Mouse (Mus musculus): ENCODE data around the gene Smpd1.
A peak's percentile ranks its signal among the peaks of the same experiment; 100 is the strongest.

Gene Smpd1

DNA sequence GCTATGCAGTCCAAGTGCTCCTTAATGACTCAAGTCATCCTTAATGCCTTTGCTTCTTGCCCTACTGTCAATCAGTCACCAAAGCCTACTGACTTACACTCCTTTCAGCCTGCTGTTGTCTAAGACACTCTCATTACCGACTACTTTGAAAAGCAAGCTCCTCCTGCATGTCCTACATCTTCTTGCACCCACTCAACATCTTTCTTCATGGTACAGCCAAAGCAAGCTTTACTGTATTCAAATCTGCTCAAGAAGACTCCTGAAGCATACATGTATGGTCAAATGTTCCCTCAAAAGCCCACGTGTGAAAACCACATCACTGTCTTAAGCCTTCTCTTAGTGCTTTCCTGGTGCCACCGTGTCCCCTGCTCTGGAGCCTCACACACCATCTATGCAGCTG is 9.2 kb downstream of the Smpd1 start:
- no peak for DNase-seq

DNA sequence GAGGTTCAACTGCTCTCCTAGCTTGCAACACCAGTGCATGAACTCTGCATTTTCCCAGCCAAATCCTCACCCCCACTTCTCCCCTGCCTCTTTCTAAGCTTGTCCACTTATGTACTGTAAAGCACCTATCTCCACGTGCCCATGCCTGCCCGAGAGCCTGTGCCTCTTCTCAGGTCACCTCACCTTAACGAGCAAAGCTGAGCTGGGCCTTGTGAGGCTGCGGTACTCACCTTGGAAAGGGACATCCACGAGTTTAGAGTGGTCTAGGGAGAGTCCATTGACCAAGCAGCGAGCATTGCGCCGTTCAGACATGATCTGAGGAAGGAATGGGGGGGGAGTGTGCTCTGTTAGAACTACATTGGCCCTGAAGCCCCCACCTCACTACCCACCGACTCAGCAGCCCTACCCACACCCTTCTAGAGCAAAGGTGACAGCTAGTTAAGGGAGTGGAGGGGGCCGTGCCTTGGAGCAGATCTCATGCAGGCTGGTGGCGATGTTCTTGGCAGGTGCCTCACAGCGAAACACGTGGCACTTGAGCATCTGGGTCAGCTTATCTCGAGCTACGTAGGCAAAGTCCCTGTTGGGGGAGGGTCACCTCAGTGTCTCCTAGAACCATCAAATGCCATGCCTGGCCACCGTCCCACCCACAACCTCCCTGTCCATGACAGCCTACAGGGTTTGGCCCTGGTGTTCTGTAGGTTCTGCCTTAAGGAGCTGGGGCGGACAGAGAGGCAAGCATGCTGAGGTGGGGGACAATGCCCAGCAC is 11.1 kb downstream of the Smpd1 start:
- peak; percentile 49 to 60 for DNase-seq

DNA sequence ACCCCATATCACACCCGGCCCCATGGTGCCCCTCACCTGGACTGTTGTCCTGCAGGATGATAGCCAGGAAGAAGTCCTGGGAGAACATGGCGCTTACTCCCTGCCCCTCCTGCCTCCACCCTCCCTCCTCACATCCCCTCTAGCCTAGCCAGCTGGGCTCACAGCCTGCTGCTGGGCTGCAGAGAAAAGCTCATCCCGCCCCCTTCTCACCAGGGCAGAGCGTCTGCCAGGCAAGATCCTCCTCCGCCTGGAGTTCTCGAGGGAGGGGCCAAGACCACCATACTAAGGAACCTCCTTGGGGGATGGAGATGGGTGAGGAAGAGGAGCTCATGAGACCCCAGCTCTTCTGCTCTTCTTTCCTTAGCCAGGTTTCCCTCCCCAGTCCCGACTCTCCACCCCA is 14.4 kb downstream of the Smpd1 start:
- DNase-seq, result peak; percentile 88 to 93

DNA sequence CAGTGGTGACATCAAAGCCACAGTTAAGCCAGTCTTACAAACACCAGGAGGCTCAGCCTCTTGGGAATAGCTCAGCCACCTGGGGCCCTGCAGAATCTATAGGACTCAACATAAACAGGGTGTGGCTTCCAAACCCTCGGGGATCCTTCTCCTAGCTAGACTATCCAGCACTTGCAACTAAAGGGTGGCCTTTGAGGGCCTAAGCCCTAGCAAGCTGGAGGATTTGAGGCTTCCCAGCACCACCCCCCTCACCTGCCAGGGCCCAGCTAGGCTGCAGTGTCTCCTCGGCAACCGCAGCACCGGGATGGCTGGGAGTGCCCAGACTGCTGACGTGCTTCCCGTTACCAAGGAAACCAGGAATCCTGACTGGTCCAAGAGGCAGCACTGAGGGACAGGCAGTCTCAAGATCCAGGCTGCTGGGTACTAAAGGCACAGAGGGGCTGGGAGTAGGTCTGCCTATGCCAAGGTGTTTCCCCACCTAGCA is 14.9 kb downstream of the Smpd1 start:
- DNase-seq, result peak; percentile 91 to 94

DNA sequence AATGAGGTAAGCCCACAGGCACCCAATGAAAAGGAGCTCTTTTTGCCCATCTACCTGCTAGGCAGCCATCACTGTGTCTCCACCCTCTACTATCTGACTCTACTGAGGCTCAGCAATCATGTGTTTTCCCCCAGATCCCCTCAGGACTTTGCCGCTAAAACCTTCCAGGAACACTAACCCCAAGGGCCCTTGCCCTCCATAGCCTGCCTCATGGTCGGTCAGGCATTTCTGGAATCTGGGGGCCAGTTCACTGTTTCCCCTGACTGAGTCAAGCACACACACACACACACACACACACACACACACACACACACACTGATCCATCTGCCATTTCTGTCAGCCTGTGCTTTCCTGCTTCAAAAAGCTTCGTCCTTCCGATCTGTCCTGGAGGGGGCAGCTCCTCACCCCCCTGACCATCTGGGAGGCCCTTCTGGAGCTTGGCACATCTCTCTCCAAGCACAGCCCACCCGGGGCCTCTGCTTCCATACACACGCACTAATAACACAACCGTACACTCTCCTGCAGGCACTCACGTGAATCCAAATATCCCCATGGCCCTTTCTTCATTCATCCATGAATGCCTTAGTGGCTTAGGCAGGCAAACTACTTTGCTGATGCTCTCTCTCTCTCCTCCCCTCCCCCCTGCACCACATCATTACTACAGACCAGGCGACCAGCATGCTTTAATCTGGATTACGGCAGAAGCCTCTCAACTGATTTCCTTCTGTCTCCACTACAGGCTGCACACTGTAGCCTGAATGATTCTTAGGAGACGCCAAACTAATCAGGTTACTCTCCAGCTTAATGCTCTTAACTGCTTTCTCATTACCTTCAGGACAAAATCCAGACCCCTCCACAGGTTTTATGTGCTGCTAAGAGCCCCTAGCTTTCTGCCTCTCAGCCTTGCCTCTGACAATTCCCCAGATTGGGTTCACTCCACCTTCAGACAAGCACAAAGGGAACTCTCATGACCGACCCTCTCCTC is 15.6 kb downstream of the Smpd1 start:
- peak; percentile 94 to 96 for DNase-seq

DNA sequence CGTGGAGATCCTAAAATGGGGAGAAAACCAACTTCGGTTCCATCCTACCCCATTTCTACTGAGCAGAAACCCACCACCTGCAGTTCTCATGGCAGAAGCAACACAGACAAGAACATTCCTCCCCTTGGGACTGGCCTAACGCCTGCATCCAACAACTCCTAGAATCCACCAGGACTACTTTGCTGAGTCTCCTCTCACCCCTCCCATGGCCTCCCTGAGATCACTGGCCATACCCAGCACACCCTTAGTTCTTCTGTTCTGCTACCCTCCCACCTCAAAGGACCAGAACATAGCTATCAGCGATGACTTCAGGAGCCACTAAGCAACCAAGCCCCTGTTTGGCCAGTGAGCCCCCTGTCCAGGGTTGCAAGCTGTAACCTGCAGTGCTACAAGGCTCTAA is 16.6 kb downstream of the Smpd1 start:
- peak; percentile 48 to 53 for DNase-seq

DNA sequence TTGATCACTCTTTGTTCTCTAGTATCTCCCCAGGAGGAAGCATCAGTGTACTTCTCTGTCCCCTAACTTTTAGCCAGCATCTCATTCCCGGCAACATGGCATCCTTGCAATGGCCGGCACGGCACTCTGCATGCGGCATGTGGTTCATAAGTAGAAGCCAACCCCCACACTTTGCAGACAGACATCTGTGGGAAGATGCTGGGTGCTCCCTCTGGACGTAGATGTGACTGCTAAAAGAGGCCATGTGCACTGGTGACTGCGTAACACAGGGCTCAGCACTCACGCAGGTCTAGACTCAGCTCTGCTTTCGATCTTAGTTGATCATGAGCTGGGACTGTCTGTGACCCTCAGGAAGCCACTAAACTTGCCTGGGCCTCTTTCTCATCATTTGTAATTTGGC is 18.8 kb downstream of the Smpd1 start:
- DNase-seq, result peak; percentile 14 to 19

DNA sequence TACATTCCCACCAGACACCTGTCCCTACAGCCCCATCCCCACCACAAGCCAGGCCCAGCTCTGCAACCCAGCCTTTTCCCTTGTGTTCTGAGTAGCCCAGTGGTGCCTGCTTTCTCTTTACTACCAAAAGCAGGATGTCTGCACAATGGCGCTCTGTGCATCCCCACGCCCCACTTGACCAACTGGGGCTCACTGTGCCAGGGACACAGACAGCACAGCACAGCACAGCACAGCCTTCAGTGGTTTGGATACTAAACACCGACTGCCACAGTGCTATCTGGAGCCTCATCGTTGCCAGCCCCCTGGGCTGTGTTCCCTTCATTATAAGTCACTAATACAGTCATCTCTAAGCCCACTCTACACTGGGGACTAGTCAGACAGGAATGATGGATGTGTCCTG is 20.4 kb downstream of the Smpd1 start:
- peak; percentile 17 to 26 for DNase-seq

DNA sequence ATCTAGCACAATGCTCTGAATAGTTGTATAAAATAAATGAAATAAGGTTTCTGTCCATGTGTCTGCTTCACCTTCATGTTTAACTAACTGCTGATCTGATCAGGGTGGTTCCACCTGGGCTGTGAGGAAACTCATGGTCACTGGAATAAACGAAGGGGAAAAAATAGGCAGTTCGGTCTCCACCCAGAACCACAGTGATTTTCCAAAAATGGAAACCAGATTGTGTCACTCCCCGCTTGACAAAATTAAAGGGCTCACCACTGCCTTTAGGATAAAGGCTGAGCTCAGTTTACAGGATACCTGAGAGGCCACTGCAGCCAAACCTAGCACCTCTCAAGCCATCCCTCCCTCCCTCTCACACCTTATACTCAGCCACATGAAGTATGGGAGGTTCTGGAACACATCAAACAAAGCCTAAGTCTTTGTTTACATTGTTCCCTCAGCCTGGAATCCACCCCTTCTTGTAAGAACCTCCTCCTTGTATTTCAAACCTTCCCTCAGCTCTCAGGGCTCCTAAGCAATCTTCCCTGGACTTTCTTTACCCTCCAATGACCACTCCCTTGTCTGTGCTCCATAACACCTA is 22.1 kb downstream of the Smpd1 start:
- no peak for DNase-seq

DNA sequence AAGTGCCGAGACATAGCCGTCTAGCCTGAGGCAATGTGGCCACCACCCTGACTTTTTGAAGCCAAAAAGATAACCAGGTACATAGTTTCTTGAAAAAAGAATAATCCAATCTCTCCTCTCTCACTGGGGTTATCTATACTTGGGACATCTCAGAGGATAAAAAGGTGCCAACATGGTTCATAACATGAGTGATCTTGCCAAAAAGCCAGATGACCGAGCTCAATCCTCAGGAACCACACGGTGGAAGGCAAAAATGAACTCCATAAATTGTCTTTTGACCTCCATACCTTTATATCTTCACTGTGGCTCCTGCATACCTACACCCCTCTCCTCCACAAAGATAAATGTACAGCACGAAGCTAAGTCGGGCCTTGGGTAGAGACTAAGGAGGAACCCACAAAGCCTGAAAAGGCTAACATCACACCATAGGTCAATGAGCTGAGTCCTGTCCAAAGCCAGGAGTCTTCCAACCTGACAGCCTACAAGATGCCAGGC is 23.3 kb downstream of the Smpd1 start:
- peak; percentile 17 to 22 for DNase-seq

DNA sequence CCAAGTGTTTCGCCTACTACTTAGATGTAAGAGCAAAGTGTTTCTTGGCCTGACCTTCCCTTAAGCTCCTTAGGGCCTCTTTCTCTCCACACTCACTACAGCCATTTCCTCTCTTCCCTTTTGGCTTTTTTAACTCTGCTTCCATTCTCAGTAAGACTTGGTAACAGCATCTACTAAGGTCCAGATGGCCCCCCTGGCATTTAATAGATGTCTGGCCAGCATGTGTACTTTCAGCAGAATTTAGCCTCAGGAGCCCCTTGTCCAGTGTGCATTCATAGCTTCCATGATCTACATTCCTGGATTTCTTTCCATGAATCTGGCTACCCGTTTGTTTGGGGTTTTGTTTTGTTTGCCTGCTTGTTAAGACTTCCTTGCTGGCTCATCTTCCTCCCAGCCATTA is 24.3 kb downstream of the Smpd1 start:
- DNase-seq, result peak; percentile 59 to 62

DNA sequence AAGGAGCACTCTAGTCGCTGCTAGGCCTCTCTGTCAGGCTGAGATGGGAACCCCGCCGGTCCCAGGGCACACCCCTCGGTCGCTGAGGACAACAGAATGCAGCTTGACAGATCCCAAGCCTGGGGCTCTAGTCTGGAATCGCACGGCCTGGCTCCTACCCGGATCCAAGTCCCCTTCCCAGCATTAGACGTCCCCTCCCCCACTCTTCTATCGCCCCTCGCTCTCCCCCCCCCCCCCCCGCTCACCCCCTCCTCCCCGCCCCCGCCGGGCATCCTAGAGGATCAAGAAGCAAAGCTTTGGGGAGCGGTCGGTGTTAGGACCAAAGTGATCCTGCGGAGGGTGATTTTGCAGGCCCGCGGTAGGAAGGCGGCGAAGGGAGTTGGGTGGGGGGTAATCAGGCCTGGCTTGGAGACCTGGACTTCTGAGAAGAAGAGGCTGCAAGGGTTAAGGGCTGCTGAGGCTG is 26.5 kb downstream of the Smpd1 start:
- DNase-seq, result peak; percentile 77 to 79

DNA sequence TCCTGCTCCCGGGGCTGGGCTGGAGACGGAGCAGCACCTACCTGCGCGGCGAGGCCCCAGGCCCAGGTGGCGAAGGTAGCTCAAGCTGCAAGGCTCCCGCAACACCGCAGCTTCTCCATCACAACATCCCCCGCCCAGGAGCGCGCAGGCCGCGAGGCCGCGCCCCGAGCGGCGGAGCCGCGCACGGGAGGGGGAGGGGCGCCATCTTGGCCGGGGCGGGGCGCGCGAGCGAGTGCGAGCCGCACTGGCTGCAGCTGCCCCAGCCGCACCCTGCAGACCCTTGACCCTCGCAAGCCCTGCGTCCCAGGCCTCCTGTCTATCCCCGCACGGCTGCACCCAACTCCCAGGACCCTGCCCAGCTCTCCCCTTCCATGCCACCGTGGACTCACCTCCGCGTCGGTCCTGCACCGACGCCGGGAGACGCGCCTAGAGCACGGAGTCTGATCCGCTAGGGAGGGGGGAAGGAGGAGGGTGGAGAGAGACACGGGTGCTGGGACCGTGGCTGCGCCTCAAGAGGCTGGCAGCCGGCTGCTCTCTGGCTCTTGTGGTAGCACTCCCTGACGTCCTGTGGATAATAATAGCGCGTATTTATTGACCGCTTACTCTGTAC is 27.0 kb downstream of the Smpd1 start, which contains the start of gene Apbb1:
Gene Apbb1 (minus strand): TSS at position 560 of the 610 bp plus-strand sequence.
- peak; percentile 96 to 97 for DNase-seq

DNA sequence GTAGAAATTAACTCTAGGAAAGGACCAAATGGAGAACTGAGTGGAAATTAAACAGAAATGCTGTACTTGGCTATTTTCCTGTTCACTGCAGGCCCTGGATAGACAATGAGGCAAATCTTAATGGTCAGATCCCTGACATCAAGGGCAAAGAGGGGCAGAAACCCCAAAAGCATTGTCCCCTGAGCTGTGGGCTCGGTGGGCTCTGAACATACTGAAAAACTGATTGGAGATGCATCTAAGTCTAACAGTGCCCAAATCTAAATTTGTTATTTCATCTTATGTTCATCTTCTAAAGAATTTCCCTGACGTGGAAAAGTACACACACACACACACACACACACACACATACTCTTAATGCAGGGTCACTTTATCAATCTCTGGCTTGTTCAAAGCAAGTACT is 27.8 kb downstream of the Smpd1 start:
- no peak for DNase-seq

DNA sequence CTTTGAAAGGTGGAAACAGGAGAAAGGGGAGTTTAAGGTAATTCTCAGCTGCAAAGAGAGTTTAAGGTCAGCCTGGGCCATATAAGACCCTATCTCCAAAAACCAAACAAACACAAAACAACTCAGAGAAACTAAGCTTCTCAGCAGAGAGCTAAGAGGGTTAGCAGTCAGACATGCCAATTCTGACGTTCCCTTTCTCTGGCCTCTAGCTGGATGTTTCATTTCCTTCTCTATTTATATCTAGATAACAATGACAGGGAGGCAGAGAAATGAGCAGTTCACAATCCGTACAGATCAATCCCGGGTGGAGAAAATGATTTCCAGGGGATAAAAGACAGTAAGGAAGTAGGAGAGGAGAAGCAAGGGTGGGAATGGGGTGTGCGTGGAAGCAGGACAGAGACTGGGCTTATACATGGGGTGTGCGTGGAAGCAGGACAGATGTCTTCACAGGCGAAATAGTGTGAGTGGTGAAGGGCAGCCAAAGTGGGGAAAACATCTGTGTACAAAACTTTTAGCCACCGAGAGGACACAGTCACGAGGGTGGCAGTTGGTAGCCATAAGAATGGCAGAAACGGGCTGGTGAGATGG is 34.3 kb downstream of the Smpd1 start:
- DNase-seq, result no peak

DNA sequence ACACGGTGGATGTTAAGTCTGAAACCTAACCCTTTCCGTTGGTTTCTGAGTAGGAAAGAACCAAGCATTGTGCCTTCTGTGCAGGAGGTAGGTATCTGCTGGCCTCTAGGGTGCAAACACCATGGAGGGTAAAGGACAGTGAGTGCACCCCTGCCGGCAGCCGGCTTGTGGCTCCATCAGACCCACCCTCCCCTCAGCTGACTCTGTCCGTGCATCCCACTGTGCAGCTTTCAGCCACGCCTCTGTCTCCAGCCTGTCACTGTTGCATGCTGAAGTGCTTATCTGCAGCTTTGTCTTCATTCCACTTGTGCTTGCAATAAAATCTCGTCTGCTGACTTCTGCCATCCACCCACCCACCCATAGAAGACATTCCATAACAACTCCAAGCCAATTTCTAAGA is 35.9 kb downstream of the Smpd1 start:
- no peak for DNase-seq

DNA sequence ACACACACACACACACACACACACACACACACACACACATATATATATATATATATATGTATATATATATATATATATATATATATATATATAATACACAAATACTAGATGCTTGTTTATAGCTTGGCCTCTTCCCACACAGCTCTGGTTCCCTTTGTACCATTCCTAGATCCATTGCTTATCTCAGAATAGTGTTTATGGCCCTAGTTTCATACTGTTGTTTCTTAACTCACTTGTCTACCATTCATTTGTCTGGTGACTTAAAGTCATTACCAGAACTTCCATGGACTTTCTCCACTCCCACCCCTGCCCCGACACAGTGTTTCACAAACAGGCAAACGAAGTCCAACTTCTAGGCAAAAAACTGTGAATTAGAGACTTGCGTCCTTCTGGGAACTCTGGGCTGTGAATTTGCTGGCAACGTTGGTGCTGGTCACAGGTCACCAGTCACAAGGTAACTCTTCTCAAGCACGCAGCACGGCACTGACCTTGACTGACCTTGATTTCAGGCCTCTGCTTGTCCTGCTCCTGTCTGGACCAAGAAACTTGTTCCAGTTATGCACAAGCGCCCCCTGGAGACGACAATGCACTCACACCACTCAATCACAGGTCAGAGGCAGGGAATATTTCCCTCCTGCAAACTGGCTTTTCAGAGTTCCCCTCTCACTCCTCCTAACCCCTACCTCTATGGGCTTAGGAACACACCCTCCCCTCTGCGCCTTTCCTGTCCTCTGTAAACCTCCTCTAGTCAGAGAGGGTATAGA is 48.9 kb downstream of the Smpd1 start:
- DNase-seq, result peak; percentile 89 to 91
